Mouse (Mus musculus) kidney, postnatal 36 days (tissue): Measurements from ENCODE around the gene 2610528J11Rik.
"Not testable (repeated sequence)": the region's sequence is repeated elsewhere in the genome, so short reads cannot be mapped to it uniquely, and the experiment has no call there.

ENCODE experiments used
- DNase-seq, 2 experiments: peaks; one replicate each; pipeline ENCODE4 v3.0.0; 2021 to 2022; ENCODE audit warnings: mixed read lengths in 2 of 2

The 2610528J11Rik gene

DNA sequence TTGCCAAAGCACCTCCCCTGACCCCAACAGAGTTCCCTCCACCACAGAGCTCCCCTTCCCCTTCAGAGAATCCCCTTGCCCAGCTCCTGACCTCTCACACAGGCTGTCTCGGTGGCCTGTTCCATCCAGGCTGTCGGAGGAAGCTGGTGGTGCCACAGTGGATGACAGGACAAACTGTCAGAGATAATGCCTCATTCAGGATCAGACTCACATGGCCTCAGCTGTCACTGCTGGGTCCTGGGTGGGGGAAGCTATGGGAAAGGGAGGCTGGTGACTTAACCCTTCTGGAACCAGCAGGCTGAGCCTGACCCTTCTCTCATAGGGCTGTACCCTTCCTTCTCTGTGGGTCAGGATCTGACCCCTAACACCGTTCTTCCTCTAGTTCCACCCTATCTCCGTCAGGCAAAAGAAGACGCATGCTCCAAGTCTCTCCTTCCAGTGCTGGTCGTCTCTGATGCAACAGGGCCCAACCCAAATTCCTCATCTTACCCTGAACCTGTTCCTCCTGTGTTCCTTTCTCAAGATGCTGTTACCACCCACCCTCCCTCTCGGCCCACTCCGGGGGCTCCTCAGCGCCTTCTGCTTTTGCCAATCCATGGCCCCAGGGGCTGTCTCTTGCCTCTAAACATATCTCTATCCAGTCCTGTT is 15.8 kb downstream of the 2610528J11Rik start:
- no peak for DNase-seq

DNA sequence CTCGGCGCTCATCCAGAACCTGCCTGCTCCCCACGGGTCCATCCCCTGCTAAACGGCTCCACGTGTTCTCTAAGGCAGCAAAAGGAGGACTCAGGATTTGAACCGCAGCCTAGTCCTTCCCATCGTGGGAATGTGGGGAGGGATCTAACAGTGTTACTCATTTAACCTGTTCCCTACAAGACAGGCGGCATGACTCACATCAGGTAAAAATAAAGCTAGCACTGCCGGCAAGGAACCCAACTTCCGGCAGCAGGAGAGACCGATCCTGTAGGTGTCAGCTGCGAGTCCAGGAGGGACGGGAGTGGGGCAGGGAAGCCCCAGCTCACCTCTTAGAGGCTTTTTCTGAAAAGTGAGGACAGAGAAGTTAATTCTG is 16.3 kb downstream of the 2610528J11Rik start:
- DNase-seq, result peak; percentile 71 to 80

DNA sequence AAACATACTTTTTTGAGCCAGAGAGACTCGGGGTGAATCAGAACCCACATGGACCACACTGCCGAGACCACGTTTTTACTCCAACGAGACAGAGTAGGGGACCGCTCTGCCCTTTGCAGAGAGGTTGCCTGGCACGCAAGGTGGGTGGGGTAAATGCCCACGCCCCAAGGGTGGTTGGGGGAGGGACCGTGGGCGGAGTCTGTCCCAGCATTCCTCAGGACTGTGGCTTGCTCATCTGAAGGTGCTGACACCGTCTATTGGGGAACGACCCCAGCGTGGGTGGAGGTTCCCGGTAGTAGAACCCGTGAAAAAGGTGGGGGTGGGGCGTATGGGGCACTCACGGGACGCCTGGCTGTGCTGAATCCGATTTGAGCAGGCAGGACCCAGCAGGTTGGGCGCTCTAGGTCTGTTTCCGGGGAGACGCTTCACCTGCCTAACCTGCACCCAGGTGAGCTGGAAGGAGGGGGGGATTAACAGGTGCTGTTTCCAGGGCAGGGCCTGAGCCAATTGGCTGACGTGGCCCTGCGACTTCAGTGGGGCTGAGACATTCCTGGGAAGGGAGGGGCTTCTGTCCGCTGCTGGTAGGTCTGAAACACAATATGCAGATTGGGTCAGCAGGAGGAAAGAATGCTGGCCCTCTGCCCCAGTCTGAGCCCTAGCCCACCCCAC is 16.9 kb downstream of the 2610528J11Rik start, which contains the start of gene Tmem125:
TSS of gene Tmem125 (minus strand) at position 453 of the 669 bp plus-strand sequence.
- DNase-seq, result peak; percentile 93

DNA sequence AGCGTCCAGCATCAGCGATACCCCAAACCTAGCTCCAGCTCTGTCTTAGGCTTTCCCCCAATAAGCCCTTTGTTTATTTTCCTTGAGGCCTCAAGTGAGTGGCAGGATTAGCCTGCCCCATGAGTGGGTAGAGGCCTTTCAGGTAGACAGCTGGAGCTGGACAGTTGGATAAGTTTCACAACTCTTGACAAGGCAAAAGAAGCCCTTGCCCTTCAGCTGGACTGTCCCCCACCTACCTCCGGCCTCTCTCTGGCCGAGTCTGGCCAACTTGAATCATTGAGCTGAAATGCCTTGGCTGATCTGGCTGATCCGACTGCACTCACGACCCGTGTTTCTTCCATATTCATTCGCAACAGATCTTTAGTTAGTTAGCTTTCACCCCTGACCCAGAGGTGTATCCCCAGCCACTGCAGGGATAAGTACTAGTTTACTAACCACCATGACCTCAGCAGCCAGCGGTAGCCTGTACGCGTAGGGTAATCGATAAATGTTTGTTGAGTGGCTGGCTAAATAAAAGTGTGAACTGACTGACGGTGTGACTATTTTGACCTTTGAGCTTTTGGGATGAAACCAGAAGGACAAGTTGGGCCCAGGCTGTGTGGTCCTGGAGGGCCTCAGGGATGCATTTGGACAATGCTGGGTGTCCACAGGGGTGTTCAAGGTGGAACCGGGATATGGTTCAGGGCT is 17.8 kb downstream of the 2610528J11Rik start:
- no peak for DNase-seq

DNA sequence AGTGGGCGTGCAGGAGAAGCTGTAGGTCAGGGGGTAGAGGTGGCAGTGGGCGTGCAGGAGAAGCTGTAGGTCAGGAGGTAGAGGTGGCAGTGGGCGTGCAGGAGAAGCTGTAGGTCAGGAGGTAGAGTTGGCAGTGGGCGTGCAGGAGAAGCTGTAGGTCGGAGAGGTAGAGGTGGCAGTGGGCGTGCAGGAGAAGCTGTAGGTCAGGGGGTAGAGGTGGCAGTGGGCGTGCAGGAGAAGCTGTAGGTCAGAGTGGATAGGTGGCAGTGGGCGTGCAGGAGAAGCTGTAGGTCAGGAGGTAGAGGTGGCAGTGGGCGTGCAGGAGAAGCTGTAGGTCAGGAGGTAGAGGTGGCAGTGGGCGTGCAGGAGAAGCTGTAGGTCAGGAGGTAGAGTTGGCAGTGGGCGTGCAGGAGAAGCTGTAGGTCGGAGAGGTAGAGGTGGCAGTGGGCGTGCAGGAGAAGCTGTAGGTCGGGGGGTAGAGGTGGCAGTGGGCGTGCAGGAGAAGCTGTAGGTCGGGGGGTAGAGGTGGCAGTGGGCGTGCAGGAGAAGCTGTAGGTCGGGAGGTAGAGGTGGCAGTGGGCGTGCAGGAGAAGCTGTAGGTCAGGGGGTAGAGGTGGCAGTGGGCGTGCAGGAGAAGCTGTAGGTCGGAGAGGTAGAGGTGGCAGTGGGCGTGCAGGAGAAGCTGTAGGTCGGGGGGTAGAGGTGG is 20.8 kb downstream of the 2610528J11Rik start:
- not testable (repeated sequence) for DNase-seq

DNA sequence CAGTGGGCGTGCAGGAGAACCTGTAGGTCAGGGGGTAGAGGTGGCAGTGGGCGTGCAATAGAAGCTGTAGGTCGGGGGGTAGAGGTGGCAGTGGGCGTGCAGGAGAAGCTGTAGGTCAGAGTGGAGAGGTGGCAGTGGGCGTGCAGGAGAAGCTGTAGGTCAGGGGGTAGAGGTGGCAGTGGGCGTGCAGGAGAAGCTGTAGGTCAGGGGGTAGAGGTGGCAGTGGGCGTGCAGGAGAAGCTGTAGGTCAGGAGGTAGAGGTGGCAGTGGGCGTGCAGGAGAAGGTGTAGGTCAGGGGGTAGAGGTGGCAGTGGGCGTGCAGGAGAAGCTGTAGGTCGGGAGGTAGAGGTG is 21.3 kb downstream of the 2610528J11Rik start:
- not testable (repeated sequence) for DNase-seq

DNA sequence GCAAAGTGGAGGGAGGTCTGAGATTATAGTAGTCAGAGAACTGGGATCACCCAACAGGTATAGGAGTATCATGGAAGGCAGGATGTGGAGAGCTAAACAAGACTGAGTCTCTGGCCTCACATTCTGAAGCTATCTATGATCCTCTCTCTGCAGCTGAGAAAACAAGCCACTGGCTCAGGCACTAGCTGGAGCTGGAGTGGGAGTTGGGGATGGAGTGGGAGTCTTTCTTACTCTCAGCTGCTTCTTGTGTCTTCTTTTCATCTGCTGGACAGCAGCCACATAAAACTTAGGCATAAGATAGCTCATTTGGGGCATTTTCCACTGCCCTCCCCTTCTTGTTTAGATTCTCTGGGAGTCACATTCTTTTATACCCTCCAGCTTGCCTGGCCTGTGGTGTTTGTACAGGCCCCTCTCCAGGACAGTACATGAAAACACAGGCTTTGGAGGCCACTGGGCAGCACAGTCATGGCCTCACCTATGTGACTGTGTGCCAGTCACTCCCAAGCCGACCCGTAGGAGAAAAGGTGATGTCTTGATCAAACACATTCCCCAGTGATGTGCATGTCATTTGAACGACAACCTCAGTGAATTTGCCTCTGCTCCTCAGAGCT is 26.3 kb downstream of the 2610528J11Rik start:
- DNase-seq, result no peak

DNA sequence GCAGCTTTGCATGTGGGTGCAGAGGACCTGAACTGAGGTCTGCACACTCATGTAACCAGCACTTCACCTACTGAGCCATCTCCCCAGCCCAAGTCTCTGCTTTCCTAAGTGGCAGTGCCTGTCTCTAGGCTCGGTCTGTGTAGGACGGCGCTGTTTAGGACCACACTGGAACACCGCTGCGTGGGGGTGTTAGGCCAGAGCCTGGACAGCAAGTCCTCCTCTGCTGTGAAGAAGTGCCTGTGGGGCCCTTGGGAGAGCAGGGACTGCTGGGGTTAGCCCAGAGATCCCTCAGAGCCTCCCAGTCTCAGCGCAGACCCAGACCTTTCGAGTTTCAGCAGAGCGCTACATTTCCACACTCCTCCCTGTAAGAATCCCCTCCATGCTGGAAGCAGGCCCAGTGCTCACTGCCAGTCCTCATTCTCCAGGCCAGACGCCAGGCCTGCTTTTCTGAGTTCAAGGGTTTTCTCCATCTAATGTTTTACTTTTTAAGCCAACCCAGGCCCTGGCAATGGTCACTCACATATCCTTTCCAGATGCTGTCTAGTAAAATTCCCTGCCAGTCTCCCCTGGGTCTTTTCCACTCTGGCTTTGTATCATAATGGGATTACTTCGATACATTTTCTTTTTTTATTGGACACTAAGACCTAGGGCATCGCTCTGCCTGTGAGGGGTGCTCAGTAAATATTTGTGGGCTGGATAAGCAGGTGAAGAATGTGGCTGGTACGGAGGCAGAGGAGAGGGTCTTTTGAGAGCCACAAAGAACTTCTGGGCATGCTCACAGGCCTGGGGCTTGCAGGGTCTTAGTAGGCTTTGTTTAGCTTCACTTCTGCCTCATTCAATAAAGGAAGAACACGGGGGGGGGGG is 37.5 kb downstream of the 2610528J11Rik start:
- peak in 1 of 2 experiments; percentile 50 for DNase-seq

DNA sequence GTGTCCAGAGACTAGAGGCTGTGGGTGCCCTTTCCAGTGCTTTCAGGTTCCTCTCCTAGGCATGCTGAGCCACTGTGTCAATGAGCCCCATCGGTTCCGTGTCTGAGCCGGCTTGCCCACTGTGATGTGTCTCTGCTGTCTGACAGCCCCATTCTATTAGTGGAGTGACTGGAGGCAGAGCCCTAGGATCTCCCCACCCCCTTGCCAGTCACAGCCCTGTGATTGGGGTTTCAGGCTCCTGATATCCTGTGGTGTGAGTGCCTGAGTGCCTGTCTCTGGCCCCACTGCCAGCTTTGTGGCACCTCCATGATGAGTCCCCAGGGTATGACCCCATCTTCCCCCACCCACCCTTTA is 38.1 kb downstream of the 2610528J11Rik start:
- DNase-seq, result no peak

DNA sequence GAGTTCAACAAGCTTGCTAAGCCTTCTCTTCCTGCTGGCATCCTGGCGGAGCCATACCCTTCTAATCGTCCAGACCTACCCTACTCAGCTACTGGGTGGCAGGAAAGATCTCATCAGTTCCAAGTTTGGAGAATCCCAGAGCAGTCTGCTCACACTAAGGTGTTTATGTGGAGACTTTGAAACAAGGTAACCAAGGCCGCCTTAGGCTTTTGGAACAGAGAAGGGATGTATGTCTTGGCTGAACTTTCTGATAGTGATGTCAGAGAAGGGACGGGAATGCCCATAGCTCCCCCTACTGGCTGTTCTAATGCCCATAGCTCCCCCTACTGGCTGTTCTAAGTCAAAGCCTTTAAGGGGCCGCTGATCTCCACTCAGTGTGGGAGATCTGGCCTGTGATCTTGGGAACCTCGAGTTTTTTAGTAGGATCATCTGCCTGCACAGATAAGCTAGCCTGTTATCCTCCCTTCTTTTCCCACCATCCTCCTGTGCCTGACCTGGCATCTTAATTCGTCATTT is 39.4 kb downstream of the 2610528J11Rik start:
- DNase-seq, result peak; percentile 60 to 66

DNA sequence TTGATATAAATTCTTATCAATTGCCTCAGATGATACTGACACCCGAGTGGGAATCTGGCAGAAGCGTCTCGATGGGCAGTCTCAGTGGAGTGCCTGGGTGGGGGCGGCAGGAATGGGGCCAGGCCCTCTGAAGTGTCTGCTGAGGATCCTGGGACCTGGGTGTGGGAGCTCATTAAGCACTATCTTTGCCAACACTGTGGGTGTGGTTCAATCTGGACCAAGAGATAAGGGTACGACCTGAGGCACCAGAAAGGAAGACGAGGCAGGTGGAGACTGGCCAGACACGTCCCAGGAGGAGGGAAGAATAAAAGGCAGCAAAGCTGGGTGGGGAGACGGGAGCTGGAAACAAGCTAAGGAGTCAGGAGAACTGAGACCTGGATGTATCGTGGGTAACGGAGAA is 41.9 kb downstream of the 2610528J11Rik start:
- DNase-seq, result no peak

DNA sequence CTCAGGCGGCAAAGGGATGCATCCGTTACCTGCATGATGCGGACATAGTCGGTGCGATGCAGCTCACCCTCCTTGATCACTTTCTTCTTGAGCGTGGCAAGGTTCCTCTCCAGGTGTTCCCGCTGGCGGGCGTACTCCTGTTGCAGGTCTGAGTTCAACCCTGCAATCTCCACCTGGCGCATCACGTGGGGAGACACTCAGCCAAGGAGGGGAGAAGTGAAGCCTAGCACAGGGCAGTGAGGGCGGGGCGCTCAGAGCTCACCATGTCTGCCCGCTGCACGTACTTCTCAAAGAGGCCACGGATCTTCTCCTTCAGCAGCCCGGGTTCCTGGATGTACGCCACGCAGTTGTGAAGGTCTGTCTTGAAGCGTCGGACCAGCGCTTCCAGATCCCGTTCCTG is 42.5 kb downstream of the 2610528J11Rik start:
- peak; percentile 12 to 15 for DNase-seq

DNA sequence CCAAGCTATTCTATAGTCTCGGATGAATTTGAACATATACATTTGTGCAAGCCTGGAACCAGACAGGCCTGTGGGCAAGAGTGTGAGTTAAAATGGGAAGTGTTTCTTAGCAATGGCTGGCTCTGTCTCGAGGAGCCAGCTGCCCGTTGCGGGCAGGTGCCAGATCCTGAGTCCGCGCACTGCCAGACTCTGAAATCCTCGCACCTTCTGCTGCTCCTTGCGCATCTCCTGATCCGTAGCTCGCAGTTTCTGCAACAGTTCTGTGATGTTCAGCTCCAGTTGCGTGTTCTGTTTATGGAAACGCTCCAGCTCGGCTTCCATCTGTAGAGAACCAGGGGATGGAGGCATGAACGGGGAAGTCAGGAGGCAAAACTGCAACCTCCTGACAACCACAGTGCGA is 44.6 kb downstream of the 2610528J11Rik start:
- no peak for DNase-seq

DNA sequence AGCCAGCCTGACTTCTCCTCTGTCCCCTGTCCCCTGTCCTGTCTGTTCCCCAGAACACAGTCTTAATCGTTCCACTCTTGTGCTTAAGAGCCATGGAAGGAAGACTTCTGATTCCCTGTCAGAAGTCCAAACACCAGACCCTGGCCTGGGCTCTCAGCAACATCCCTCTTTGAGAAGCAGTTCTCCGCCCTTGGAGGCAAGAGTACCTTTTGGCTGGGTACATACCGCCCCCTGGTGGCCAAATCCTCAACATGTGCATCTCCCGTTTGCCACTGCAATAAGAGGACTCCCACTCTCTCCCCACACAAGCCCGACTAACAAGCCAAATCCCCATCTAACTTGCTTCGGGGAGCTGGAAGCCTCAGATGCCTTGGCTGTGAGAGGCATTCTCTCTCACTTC is 49.3 kb downstream of the 2610528J11Rik start:
- DNase-seq, result peak; percentile 69 to 92

DNA sequence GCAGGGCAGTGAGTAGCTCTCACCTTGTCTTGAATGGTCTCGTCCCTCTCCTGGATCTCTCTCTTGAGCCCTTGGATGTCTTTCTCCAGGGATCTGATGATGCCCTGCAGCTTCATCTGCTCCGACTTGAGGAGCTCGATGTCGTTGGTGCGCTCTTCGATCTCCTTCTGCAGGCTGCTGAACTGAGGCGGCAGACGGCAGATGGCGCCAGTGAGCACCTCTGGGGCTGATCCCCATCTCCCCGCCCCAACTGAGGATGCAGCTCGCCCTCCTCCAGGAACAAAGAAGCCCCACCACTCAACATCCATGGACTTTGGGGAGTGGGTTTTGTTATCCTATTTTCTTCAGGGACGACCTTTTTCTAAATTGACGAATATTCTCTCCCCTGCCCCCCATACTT is 52.5 kb downstream of the 2610528J11Rik start:
- peak in 1 of 2 experiments; percentile 77 for DNase-seq
